Mouse (Mus musculus) midbrain, embryonic 11.5 days (tissue): ENCODE data around the gene Slc36a2. TPM values are rescaled to one million over a fixed set of nuclear protein-coding genes. Genes with fewer than 3 reads are reported as not detected.
A peak's percentile ranks its signal among the peaks of the same experiment; 100 is the strongest.

ENCODE experiments used
- ATAC-seq: fragments of 200-750 bp; cut with Nextera tagmentation; 2 replicates; pipeline ENCODE4 v1.8.0; 2017; ENCODE audit warnings: moderate TSS enrichment, moderate library complexity; ENCODE audit not compliant: low FRiP score
- DNase-seq: peaks from one replicate; pipeline ENCODE4 v3.0.0; 2015; ENCODE audit warnings: low spot score; ENCODE audit errors: missing footprints
- H3K27ac ChIP-seq: fragments of 300-500 bp; sonication (generic); 2 replicates; pipeline ENCODE4 v1.5.1; 2014; ENCODE audit warnings: low read depth, low read length
- H3K27me3 ChIP-seq: fragments of 300-500 bp; sonication (generic); 2 replicates; pipeline ENCODE4 v1.6.1; 2014; ENCODE audit warnings: mild to moderate bottlenecking, low read length, moderate library complexity, mixed read lengths; ENCODE audit not compliant: control insufficient read depth, insufficient read depth
- H3K36me3 ChIP-seq: fragments of 300-500 bp; sonication (generic); 2 replicates; pipeline ENCODE4 v1.6.1; 2014; ENCODE audit warnings: mild to moderate bottlenecking, low read length, moderate library complexity, mixed read lengths; ENCODE audit not compliant: control insufficient read depth, insufficient read depth
- H3K4me1 ChIP-seq: fragments of 300-500 bp; sonication (generic); 2 replicates; pipeline ENCODE4 v1.6.1; 2014; ENCODE audit warnings: low read length; ENCODE audit not compliant: control insufficient read depth, insufficient read depth
- H3K4me2 ChIP-seq: fragments of 300-500 bp; sonication (generic); 2 replicates; pipeline ENCODE4 v1.6.1; 2014; ENCODE audit warnings: mild to moderate bottlenecking, moderate library complexity
- H3K4me3 ChIP-seq: fragments of 300-500 bp; sonication (generic); 2 replicates; pipeline ENCODE4 v1.5.1; 2014; ENCODE audit warnings: low read depth, low read length
- H3K9ac ChIP-seq: fragments of 300-500 bp; sonication (generic); 2 replicates; pipeline ENCODE4 v1.6.1; 2014; ENCODE audit warnings: low read length
- H3K9me3 ChIP-seq: fragments of 300-500 bp; sonication (generic); 2 replicates; pipeline ENCODE4 v1.6.1; 2016; ENCODE audit warnings: low read length; ENCODE audit not compliant: control insufficient read depth
- WGBS: fragments of 180-500 bp; shearing (Covaris S2); extraction: QIAGEN DNeasy Blood & Tissue Kit; methylation state at CpG from one replicate; pipeline ENCODE4 v1.1.7; 2014; 5-methylcytosine and 5-hydroxymethylcytosine counted together
- polyA plus RNA-seq: library from polyadenylated mRNA; unstranded; fragments of >200 nt; fragmentation: Nextera tagmentation; extraction: Ambion mirVana; gene quantifications from 2 replicates; pipeline ENCODE4 v1.2.1, GENCODE M21; 2014

Gene Slc36a2
- polyA plus RNA-seq, result not detected in 2 replicates

- Histone ChIP-seq H3K9me3 (no peaks in the 10 kb centered on the region), H3K27me3 (no peaks in the 10 kb centered on the region), H3K9ac (no peak within 1 kb of the TSS), H3K4me1 (no peaks in the 10 kb centered on the region), H3K27ac (no peak within 1 kb of the TSS), H3K4me3 (no peak within 1 kb of the TSS), H3K36me3 (no peaks in the 10 kb centered on the region), H3K4me2 (no peak within 1 kb of the TSS)
- DNase-seq (no peak), ATAC-seq (no peak)
- 27% methylated on average over 10 of the region's 10 CpGs for WGBS
These were observed at the start of gene Slc36a2 for GRCm38 (mm10) chr11:55184733-55185291. Gene Slc36a2, minus strand, starts transcription at chr11:55185077.

GRCm38 (mm10) chr11:55234288-55234687 is 49.4 kb upstream of the Slc36a2 start:
- 88% methylated on average over 7 of the region's 7 CpGs for WGBS
- H3K9me3 ChIP-seq, result no peaks in the 10 kb centered on the region
- no peaks in the 10 kb centered on the region for H3K36me3 ChIP-seq
- no peaks in the 10 kb centered on the region for H3K27me3 ChIP-seq
- no peak overlapping the region for H3K27ac ChIP-seq
- ATAC-seq, result no peak
- DNase-seq, result no peak
- H3K4me1 ChIP-seq, result no peaks in the 10 kb centered on the region
- no peak overlapping the region for H3K4me3 ChIP-seq
- no peak overlapping the region for H3K9ac ChIP-seq
- no peak overlapping the region for H3K4me2 ChIP-seq

GRCm38 (mm10) chr11:55231034-55231433 is 46.2 kb upstream of the Slc36a2 start:
- 93% methylated on average over 6 of the region's 6 CpGs for WGBS

GRCm38 (mm10) chr11:55221306-55221705 is 36.4 kb upstream of the Slc36a2 start:
- no peak overlapping the region for H3K4me3 ChIP-seq
- no peak for DNase-seq
- H3K27me3 ChIP-seq, result no peaks in the 10 kb centered on the region
- no peak overlapping the region for H3K4me2 ChIP-seq
- H3K9me3 ChIP-seq, result no peaks in the 10 kb centered on the region
- no peak overlapping the region for H3K27ac ChIP-seq
- WGBS, result 87% methylated on average over 7 of the region's 7 CpGs
- no peak for ATAC-seq
- no peaks in the 10 kb centered on the region for H3K36me3 ChIP-seq
- H3K4me1 ChIP-seq, result no peaks in the 10 kb centered on the region
- H3K9ac ChIP-seq, result no peak overlapping the region

More at GRCm38 (mm10) chr11:55231034-55231433, 46.2 kb upstream of the Slc36a2 start:
- no peaks in the 10 kb centered on the region for H3K9me3 ChIP-seq
- H3K36me3 ChIP-seq, result no peaks in the 10 kb centered on the region
- H3K4me1 ChIP-seq, result no peaks in the 10 kb centered on the region
- H3K9ac ChIP-seq, result no peak overlapping the region
- no peak overlapping the region for H3K4me3 ChIP-seq
- H3K27ac ChIP-seq, result no peak overlapping the region
- H3K4me2 ChIP-seq, result no peak overlapping the region
- ATAC-seq, result no peak
- no peak for DNase-seq
- no peaks in the 10 kb centered on the region for H3K27me3 ChIP-seq

- H3K4me1 ChIP-seq, result no peaks in the 10 kb centered on the region
- peak; percentile 66 for DNase-seq
- no peaks in the 10 kb centered on the region for H3K36me3 ChIP-seq
- H3K27ac ChIP-seq, result no peak overlapping the region
- no peak overlapping the region for H3K9ac ChIP-seq
- H3K27me3 ChIP-seq, result no peaks in the 10 kb centered on the region
- no peak for ATAC-seq
- H3K4me3 ChIP-seq, result no peak overlapping the region
- 87% methylated on average over 3 of the region's 3 CpGs for WGBS
- no peak overlapping the region for H3K4me2 ChIP-seq
- H3K9me3 ChIP-seq, result no peaks in the 10 kb centered on the region
These were observed 33.6 kb upstream of the Slc36a2 start for GRCm38 (mm10) chr11:55218473-55218872.

GRCm38 (mm10) chr11:55217880-55218279 is 33.0 kb upstream of the Slc36a2 start:
- WGBS, result 92% methylated on average over 7 of the region's 7 CpGs
- Histone ChIP-seq H3K4me2 (no peak overlapping the region), H3K4me3 (no peak overlapping the region), H3K27ac (no peak overlapping the region), H3K27me3 (no peaks in the 10 kb centered on the region), H3K4me1 (no peaks in the 10 kb centered on the region), H3K9ac (no peak overlapping the region), H3K9me3 (no peaks in the 10 kb centered on the region), H3K36me3 (no peaks in the 10 kb centered on the region)
- peak; percentile 8 for DNase-seq
- no peak for ATAC-seq

- no peaks in the 10 kb centered on the region for H3K27me3 ChIP-seq
- WGBS, result 87% methylated on average over 4 of the region's 4 CpGs
- H3K4me1 ChIP-seq, result no peaks in the 10 kb centered on the region
- no peak overlapping the region for H3K4me2 ChIP-seq
- no peaks in the 10 kb centered on the region for H3K36me3 ChIP-seq
- no peaks in the 10 kb centered on the region for H3K9me3 ChIP-seq
- H3K27ac ChIP-seq, result no peak overlapping the region
- DNase-seq (no peak), ATAC-seq (no peak)
- no peak overlapping the region for H3K4me3 ChIP-seq
- H3K9ac ChIP-seq, result no peak overlapping the region
These were observed 32.5 kb upstream of the Slc36a2 start for GRCm38 (mm10) chr11:55217418-55217817.

- Histone ChIP-seq H3K27ac (no peak overlapping the region), H3K9me3 (no peaks in the 10 kb centered on the region), H3K4me1 (no peaks in the 10 kb centered on the region), H3K27me3 (no peaks in the 10 kb centered on the region), H3K4me2 (no peak overlapping the region), H3K4me3 (no peak overlapping the region), H3K9ac (no peak overlapping the region), H3K36me3 (no peaks in the 10 kb centered on the region)
- WGBS, result 90% methylated on average over 13 of the region's 13 CpGs
- DNase-seq, result no peak
- ATAC-seq, result no peak
These were observed 32.0 kb upstream of the Slc36a2 start for GRCm38 (mm10) chr11:55216830-55217229.

- ATAC-seq, result no peak
- Histone ChIP-seq H3K27me3 (no peaks in the 10 kb centered on the region), H3K4me2 (no peak overlapping the region), H3K9ac (no peak overlapping the region), H3K9me3 (no peaks in the 10 kb centered on the region), H3K4me1 (no peaks in the 10 kb centered on the region), H3K36me3 (no peaks in the 10 kb centered on the region), H3K27ac (no peak overlapping the region), H3K4me3 (no peak overlapping the region)
- no peak for DNase-seq
- WGBS, result 88% methylated on average over 3 of the region's 4 CpGs
These were observed 31.2 kb upstream of the Slc36a2 start for GRCm38 (mm10) chr11:55216061-55216460.
